Mouse (Mus musculus) spleen, adult 2 months (tissue): ENCODE measurements around the gene Lpcat3.

Experiments used
- CTCF ChIP-seq: fragments of 200-500 bp; IDR thresholded peaks from 2 replicates; pipeline ENCODE4 v1.5.1; 2011; ENCODE audit warnings: mild to moderate bottlenecking, inconsistent platforms; ENCODE audit not compliant: insufficient read depth, insufficient read length, insufficient replicate concordance; ENCODE audit errors: extremely low read depth
- POLR2A ChIP-seq: fragments of 200-500 bp; IDR thresholded peaks from 2 replicates; pipeline ENCODE4 v1.6.1; 2011; ENCODE audit warnings: low read depth, low read length, inconsistent platforms

DNA sequence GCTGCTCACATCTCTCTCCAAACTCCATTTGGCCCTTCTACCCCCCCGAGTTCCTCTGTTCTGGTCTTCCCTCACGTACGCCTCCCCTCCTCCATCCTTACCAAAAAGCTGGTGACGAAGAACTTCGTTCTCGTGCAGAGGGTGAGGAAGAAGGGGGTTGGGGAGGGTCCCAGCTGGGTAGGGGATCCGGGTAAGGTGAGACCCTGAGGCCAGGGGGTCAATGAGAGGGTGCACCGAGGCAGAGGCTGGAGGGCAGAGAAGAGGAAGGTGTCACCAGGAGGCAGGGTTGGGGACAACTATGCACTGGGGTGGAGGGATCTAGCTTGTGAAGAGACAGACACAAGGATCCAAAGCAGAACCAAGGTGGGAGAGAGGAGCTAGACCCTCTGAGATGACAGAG lies 80.8 kb downstream of the Lpcat3 start:
- TF ChIP-seq CTCF (no peak), POLR2A (no peak)
